ENCODE assay signal across 19 mouse cellular contexts in genomic region chr1:54448833-54449232, GRCm38 (mm10).
"Had no signal": no experiment of that assay in that cellular context is flagged by ENCODE, and none has a peak within 500 bp of the region (broad histone marks: within the 10 kb centered on the region; RNA-seq: fewer than 3 reads in every experiment).

No protein-coding gene starts in this region.

- H3K9me3 ChIP-seq: kidney, embryonic 15.5 days; liver, embryonic 13.5 days; midbrain, embryonic 10.5 days; midbrain, embryonic 13.5 days; neural tube, embryonic 12.5 days; neural tube, embryonic 15.5 days; stomach, embryonic 15.5 days had no signal

- ATAC-seq: midbrain, embryonic 13.5 days had no signal

- H3K4me3 ChIP-seq: kidney, embryonic 15.5 days; left cerebral cortex, adult 2 months; liver, embryonic 13.5 days; midbrain, embryonic 10.5 days; midbrain, embryonic 13.5 days; neural tube, embryonic 12.5 days; neural tube, embryonic 15.5 days; stomach, embryonic 15.5 days had no signal

- H3K27me3 ChIP-seq: midbrain, embryonic 13.5 days; neural tube, embryonic 12.5 days; neural tube, embryonic 15.5 days; stomach, embryonic 15.5 days had no signal

- DNase-seq: kidney, adult 11 months; kidney, adult 8-10 months; kidney, postnatal 10 days; kidney, postnatal 36 days; layer of hippocampus, postnatal 36 days; liver, embryonic 13.5 days; lung, adult 2 months; lung, postnatal 36 days; right cerebral cortex, adult 18-20 months; right cerebral cortex, postnatal 14 days; right cerebral cortex, postnatal 4 days; thymus, postnatal 36 days had no signal

- H3K9ac ChIP-seq: kidney, embryonic 15.5 days; liver, embryonic 13.5 days; midbrain, embryonic 13.5 days; neural tube, embryonic 12.5 days; neural tube, embryonic 15.5 days; stomach, embryonic 15.5 days had no signal

- H3K36me3 ChIP-seq: kidney, embryonic 15.5 days; liver, embryonic 13.5 days; midbrain, embryonic 10.5 days; midbrain, embryonic 13.5 days; neural tube, embryonic 12.5 days; neural tube, embryonic 15.5 days; stomach, embryonic 15.5 days had no signal

- H3K4me1 ChIP-seq: kidney, embryonic 15.5 days; liver, embryonic 13.5 days; midbrain, embryonic 13.5 days; neural tube, embryonic 12.5 days; neural tube, embryonic 15.5 days; stomach, embryonic 15.5 days had no signal

- H3K27ac ChIP-seq: kidney, embryonic 15.5 days; left cerebral cortex, adult 2 months; liver, embryonic 13.5 days; midbrain, embryonic 10.5 days; midbrain, embryonic 13.5 days; neural tube, embryonic 12.5 days; neural tube, embryonic 15.5 days; stomach, embryonic 15.5 days had no signal

- H3K4me2 ChIP-seq: kidney, embryonic 15.5 days; liver, embryonic 13.5 days; midbrain, embryonic 13.5 days; neural tube, embryonic 12.5 days; neural tube, embryonic 15.5 days; stomach, embryonic 15.5 days had no signal
